Mouse (Mus musculus) kidney, postnatal 0 days (tissue): Measurements from ENCODE around the gene Arhgef3. TPM values are rescaled to one million over a fixed set of nuclear protein-coding genes. Genes with fewer than 3 reads are reported as not detected.

Experiments
- ATAC-seq: fragments of 200-750 bp; cut with Nextera tagmentation; replicated peaks from 2 replicates; pipeline ENCODE4 v1.8.0; 2017; ENCODE audit warnings: low read depth, moderate number of reproducible peaks, moderate TSS enrichment, moderate library complexity; ENCODE audit not compliant: low FRiP score
- DNase-seq: peaks from one replicate; pipeline ENCODE4 v3.0.0-alpha.2; 2016; ENCODE audit warnings: low spot score
- H3K27ac ChIP-seq: fragments of 300-500 bp; sonication (generic); 2 replicates; pipeline ENCODE4 v1.5.1; 2014; ENCODE audit warnings: mild to moderate bottlenecking
- H3K27me3 ChIP-seq: fragments of 300-500 bp; sonication (generic); 2 replicates; pipeline ENCODE4 v1.6.1; 2014; ENCODE audit warnings: low read length, mixed read lengths; ENCODE audit not compliant: insufficient read depth
- H3K36me3 ChIP-seq: fragments of 300-500 bp; sonication (generic); 2 replicates; pipeline ENCODE4 v1.6.1; 2014; ENCODE audit warnings: low read length, mixed read lengths; ENCODE audit not compliant: insufficient read depth
- H3K4me1 ChIP-seq: fragments of 300-500 bp; sonication (generic); replicated peaks from 2 replicates; pipeline ENCODE4 v1.6.1; 2014; ENCODE audit warnings: antibody characterized with exemption, low read length, mixed read lengths; ENCODE audit not compliant: insufficient read depth
- H3K4me2 ChIP-seq: fragments of 300-500 bp; sonication (generic); 2 replicates; pipeline ENCODE4 v1.6.1; 2014; ENCODE audit warnings: mild to moderate bottlenecking, low read length, moderate library complexity, mixed read lengths
- H3K4me3 ChIP-seq: fragments of 300-500 bp; sonication (generic); replicated peaks from 2 replicates; pipeline ENCODE4 v1.5.1; 2014; ENCODE audit warnings: low read depth, low read length
- H3K9ac ChIP-seq: fragments of 300-500 bp; sonication (generic); 2 replicates; pipeline ENCODE4 v1.6.1; 2014; ENCODE audit warnings: low read depth, low read length
- H3K9me3 ChIP-seq: fragments of 300-500 bp; sonication (generic); replicated peaks from 2 replicates; pipeline ENCODE4 v1.6.1; 2016; ENCODE audit warnings: low read length, inconsistent platforms, mixed read lengths
- CTCF ChIP-seq: IDR thresholded peaks from 2 replicates; pipeline ENCODE4 v1.5.1; 2016; ENCODE audit warnings: antibody characterized with exemption, low read depth, mild to moderate bottlenecking, moderate library complexity
- WGBS: fragments of 180-500 bp; shearing (Covaris S2); extraction: QIAGEN DNeasy Blood & Tissue Kit; methylation state at CpG from one replicate; pipeline ENCODE4 v1.1.7; 2014; 5-methylcytosine and 5-hydroxymethylcytosine counted together
- polyA plus RNA-seq: library from polyadenylated mRNA; unstranded; fragments of >200 nt; fragmentation: Nextera tagmentation; extraction: Ambion mirVana; gene quantifications from 2 replicates; pipeline ENCODE4 v1.2.1, GENCODE M21; 2015

Gene Arhgef3
- polyA plus RNA-seq, 1 experiment from 2014 or later, result 20.0 TPM

DNA sequence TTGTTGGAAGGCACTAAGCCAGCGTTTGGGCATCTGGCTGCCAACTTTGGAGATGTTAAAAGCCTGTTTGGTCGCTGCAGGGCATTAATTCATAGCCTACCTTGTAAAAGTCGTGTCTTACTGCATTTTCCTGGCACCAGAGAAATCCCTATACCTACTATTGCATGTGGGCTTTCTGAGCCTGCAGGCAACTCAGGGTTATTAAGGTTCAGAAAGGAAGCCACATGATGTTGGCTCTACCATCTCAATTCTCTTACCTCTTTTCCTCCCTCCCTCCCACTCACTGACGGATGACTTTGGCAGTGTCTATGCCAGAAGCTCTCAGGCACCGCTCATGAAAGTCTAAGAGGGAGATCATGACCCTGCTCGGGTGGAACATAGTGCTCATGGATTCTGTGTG is 210.8 kb downstream of the Arhgef3 start:
- ATAC-seq, result no peak
- DNase-seq, result no peak
- TF ChIP-seq CTCF, result no peak
- no peak overlapping the region for H3K4me3 ChIP-seq
- no peaks in the 10 kb centered on the region; the same call in 1 of the 2 replicates for H3K4me1 ChIP-seq
- H3K27me3 ChIP-seq, result no peaks in the 10 kb centered on the region
- no peak overlapping the region for H3K9ac ChIP-seq
- H3K9me3 ChIP-seq, result no peaks in the 10 kb centered on the region
- H3K4me2 ChIP-seq, result no peak overlapping the region
- H3K36me3 ChIP-seq, result no peaks in the 10 kb centered on the region
- no peak overlapping the region for H3K27ac ChIP-seq
- 71% methylated on average over 6 of the region's 6 CpGs for WGBS

GRCm38 (mm10) chr14:27327862-27328261 is 213.2 kb downstream of the Arhgef3 start:
- Histone ChIP-seq H3K9me3 (no peaks in the 10 kb centered on the region), H3K4me2 (no peak overlapping the region), H3K4me1 (no peaks in the 10 kb centered on the region; the same call in 1 of the 2 replicates), H3K4me3 (no peak overlapping the region), H3K27ac (no peak overlapping the region), H3K27me3 (no peaks in the 10 kb centered on the region), H3K9ac (no peak overlapping the region), H3K36me3 (no peaks in the 10 kb centered on the region)
- DNase-seq (no peak), ATAC-seq (no peak)
- WGBS, result 52% methylated on average over 3 of the region's 3 CpGs
- TF ChIP-seq CTCF, result no peak

- H3K9ac ChIP-seq, result no peak overlapping the region
- H3K36me3 ChIP-seq, result no peaks in the 10 kb centered on the region
- DNase-seq (no peak), ATAC-seq (no peak)
- no peak overlapping the region for H3K4me3 ChIP-seq
- H3K4me1 ChIP-seq, result no peaks in the 10 kb centered on the region; the same call in 1 of the 2 replicates
- H3K27ac ChIP-seq, result no peak overlapping the region
- H3K27me3 ChIP-seq, result no peaks in the 10 kb centered on the region
- H3K9me3 ChIP-seq, result no peaks in the 10 kb centered on the region
- 90% methylated on average over 3 of the region's 3 CpGs for WGBS
- no peak for TF ChIP-seq CTCF
- H3K4me2 ChIP-seq, result no peak overlapping the region
These were observed 214.3 kb downstream of the Arhgef3 start for GRCm38 (mm10) chr14:27328952-27329351.

DNA sequence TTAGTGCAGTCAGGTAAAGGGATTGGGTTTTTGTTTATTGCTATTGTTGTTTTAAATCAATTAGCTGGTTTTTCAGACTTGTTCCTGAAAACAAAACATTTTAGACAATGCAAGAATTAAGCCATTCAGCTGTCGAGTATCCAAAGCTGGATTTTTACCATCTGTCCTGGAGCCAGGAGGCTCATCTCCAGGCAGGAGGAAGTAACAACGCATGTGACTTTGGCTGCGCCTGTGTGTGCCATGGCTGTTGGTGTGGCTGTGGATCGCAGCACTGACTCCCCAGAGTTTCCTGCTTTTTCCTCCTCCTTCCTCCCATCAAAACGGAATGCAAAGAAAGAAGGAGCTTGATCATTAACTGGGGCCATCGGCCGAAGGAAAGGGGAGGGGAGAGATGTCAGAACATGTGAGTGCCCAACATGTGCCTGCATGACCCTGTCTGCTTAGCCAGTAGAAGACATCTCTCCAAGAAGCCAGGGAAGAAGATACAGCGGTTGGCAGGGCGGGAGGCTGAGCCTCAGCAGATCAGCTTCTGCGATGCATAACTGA is 216.9 kb downstream of the Arhgef3 start:
- Histone ChIP-seq H3K9ac (no peak overlapping the region), H3K36me3 (no peaks in the 10 kb centered on the region), H3K27ac (no peak overlapping the region), H3K4me1 (no peaks in the 10 kb centered on the region; the same call in 1 of the 2 replicates), H3K27me3 (no peaks in the 10 kb centered on the region), H3K4me3 (no peak overlapping the region), H3K4me2 (no peak overlapping the region), H3K9me3 (no peaks in the 10 kb centered on the region)
- TF ChIP-seq CTCF, result no peak
- no peak for DNase-seq
- no peak for ATAC-seq
- 51% methylated on average over 10 of the region's 10 CpGs for WGBS

DNA sequence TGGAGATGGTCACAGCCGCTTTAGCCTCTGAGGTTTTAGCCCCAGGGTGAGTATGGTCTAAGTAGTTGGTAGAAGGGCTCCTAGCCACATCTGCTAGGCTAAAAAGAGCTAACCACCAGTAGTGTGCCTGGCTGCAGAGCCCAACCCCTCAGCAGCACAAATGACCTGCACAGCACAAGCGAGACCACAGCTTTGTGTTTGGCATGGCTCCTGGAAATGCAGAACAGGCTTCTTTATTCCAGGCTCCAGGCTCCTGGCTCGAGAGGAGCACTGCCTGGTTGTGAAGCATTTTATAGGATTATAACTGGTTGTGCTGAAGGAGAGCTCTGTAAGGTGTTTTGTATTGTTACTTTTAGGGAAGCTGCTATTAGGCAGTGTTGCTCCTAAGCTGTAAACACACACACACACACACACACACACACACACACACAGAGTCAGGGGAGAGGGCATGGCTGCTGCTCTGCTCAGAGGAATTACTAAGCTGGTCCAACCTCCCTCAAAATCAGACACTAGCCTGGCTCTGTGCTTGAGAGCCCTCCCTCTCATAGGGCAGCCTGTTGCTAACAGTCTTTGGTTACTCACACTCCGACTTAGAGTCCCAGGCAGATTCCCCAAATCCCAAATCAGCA is 217.8 kb downstream of the Arhgef3 start:
- 59% methylated on average over 4 of the region's 4 CpGs for WGBS

GRCm38 (mm10) chr14:27335331-27336207 is 220.9 kb downstream of the Arhgef3 start:
- peaks cover 3% of the 10 kb centered on the region; the same call in 1 of the 2 replicates for H3K4me1 ChIP-seq
- peak; percentile 92 for ATAC-seq
- no peaks in the 10 kb centered on the region for H3K36me3 ChIP-seq
- no peaks in the 10 kb centered on the region for H3K27me3 ChIP-seq
- 3% methylated on average over 37 of the region's 37 CpGs for WGBS
- H3K9me3 ChIP-seq, result no peaks in the 10 kb centered on the region
- H3K4me2 ChIP-seq, result peak overlapping the region; percentile 87
- peak overlapping the region; percentile 56 for H3K4me3 ChIP-seq
- TF ChIP-seq CTCF, result no peak
- peak; percentile 78 for DNase-seq
- H3K9ac ChIP-seq, result peak overlapping the region; percentile 58
- H3K27ac ChIP-seq, result no peak overlapping the region

More for the DNA sequence above, 217.8 kb downstream of the Arhgef3 start:
- Histone ChIP-seq H3K9me3 (no peaks in the 10 kb centered on the region), H3K27me3 (no peaks in the 10 kb centered on the region), H3K9ac (no peak overlapping the region), H3K4me3 (no peak overlapping the region), H3K4me1 (no peaks in the 10 kb centered on the region; the same call in 1 of the 2 replicates), H3K27ac (no peak overlapping the region), H3K4me2 (no peak overlapping the region), H3K36me3 (no peaks in the 10 kb centered on the region)
- no peak for ATAC-seq
- TF ChIP-seq CTCF, result no peak
- no peak for DNase-seq
